Mouse (Mus musculus) thymus, postnatal 10 days (tissue): ENCODE measurements around the gene Med14.

Experiments
- DNase-seq, 2 experiments: peaks; one replicate each; pipeline ENCODE4 v3.0.0; 2021; ENCODE audit warnings: low spot score in 2 of 2

Gene Med14

DNA sequence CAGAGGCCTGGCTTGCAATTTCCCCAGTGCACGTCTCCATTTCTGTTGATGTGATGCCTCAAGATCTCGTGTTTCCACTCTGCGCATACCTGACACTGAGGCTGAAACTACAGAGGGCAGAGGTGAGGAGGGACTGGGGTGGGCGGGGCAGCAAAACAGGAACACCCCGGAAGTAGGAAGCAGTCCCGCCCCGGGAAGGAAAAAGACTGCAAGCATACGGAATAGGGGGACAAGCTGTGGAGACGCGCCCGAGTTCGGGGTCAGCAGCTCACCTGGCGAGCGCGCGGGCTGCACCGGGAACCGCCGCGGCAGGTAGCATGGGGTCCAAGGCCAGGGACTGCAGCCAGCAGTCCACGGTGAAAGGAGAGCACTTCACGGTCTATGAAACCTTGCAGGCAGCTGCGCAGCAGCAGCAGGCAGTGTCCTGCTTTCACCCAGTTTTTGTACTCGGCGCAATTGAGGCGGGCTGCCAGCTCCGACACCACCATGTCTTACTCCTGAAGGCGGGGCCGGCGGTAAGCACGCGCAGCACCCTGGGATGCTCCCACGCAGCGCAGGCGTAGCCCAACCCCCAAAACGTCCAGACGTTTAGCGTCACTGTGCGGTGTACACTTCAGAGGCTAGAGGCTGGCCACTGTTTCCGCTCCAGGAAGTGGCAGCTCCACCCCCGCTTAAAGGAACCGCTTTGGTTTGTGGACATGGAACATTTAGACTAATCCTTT lies 88.7 kb downstream of the Med14 start, which contains the start of gene 1810030O07Rik:
Gene 1810030O07Rik, minus strand, starts transcription at position 615 of the 722 bp plus-strand sequence.
- DNase-seq: peak; percentile 78 to 80

DNA sequence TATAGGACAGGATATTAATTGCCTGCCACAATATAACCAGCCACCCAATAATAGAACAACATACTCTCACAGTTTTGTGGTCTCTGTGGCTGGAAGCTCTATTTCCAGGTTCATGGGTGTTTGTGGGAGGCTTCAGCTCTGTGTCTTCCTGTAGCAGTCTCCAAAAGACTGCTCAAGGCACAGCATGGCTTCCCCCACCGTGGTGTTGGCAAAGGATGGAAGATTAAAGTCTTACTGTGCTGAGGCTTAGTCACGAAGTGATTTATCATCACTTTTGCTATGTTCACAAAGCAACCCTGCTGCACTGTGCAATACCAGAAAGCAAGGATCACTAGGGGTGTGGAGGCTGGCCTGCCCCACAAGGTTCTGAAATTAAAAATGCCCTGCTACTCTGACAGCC lies 108.0 kb downstream of the Med14 start:
- no peak for DNase-seq

DNA sequence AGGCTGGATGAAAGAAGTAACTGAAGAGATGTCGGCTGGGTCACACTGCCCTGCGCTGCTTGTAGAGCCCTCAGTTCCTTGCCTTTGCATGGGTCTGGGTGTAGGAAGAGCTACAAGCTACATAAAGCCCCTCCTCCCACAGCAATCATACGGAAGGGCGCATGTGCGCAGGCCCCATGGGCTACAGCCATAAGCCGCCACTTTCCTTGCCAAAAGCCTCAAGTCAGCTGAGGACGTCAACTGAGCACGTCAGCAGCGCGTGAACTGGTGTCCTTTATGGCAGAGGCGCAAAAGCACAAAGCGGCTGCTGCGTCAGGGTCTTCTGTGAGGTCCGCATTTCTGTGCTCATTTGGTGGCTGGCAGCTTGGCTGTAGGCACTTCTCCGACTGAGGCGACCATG lies 110.0 kb downstream of the Med14 start:
- DNase-seq: no peak

DNA sequence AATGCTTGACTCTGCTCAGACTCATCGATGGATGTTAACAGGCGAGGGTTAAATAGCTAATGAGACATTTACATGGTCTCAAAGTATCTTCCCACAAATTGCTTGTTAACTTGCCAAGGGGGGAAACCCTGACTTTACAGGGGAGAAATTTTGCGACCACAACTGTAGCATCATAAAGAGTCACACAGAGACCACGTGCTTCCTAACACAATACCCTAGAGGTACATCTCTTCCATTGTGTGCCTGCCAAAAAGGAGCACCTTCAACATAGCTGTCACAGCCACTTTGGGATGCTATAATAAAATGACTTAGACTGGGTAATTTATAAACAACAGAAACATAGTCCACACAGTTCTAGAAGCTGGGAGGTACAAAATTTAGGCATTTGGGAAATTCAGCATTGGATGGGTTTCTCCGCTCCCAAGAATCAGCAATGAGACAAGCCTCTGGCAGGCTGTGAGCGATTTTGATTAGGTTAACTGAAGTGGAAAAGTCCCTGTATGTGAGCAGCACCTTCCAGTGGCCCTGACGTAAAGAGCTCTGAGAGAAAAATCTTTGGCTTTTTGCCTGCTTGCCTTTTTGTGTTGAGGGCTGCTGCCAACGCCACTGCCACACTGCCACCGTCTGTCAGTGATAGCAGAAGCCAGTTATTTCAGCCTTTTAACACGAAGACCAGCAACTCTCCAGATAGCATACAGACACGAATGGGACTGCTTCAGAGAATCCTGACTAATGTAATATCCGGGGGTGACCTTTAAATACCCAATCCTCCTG lies 116.2 kb downstream of the Med14 start:
- DNase-seq: no peak

DNA sequence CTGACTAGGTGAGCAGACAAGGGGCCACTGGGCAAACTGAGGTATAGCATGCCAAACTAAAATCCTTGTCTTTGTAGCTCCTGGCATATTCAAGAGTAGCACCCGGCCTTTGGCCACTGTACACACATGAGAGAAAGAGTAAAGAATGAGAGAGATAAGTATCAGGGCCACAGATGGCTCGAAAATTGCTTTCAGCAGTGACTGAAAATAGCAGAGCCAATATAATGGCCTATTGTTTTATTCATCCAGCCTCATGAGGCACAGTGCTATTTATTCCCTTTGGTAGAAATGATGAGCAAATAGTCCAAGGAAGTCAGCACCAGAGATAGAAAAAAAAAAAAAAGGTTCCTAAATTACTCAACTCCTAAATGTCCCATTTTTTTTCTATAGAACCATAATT lies 116.9 kb downstream of the Med14 start:
- DNase-seq: no peak
